Mouse (Mus musculus) cerebellum, adult 2 months (tissue): Measurements from ENCODE around the gene Zfyve28.

ENCODE experiments used
- CTCF ChIP-seq: fragments of 200-500 bp; IDR thresholded peaks from 2 replicates; pipeline ENCODE4 v1.5.1; 2011; ENCODE audit warnings: low read depth, mild to moderate bottlenecking, control low read depth, low read length, moderate library complexity, borderline replicate concordance; ENCODE audit not compliant: insufficient read depth
- POLR2A ChIP-seq: fragments of 200-500 bp; IDR thresholded peaks from 2 replicates; pipeline ENCODE4 v1.6.1; 2011; ENCODE audit warnings: low read length, control low read depth, borderline replicate concordance; ENCODE audit not compliant: insufficient read depth

DNA sequence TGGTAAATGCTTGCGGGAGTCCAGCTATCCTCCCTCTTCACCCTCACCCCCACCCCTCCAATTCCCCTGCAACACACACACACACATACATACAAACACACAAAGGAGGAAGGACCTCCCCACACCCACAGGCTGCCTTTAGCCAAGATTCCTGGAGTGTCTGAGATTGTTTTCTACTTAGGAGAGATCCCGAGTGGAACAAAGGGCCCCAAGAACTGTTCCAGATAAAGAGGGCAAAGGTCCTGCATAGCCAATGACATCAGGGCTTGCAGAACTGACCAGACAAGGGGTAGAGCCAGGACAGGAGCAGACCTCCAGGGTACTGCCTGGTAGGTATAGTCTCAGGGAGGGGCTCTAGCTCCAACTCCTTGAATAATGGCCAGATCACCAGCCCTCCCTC, 6.4 kb upstream of the Zfyve28 start:
- TF ChIP-seq CTCF, result no peak
- no peak for TF ChIP-seq POLR2A
